Mouse (Mus musculus): ENCODE measurements around the gene Ece2.
A peak's percentile ranks its signal among the peaks of the same experiment; 100 is the strongest.
"Not testable (repeated sequence)": the region's sequence is repeated elsewhere in the genome, so short reads cannot be mapped to it uniquely, and the experiment has no call there.

The Ece2 gene

GRCm38 (mm10) chr16:20643911-20644310 lies 14.3 kb downstream of the Ece2 start:
- Histone ChIP-seq H3K4me1 (replicated peaks; ENCODE audit: low read depth, low read length) (0 out of 2 replicates have a peak, but pooled peaks cover 9% of the 10 kb centered on the region), H3K36me3 (ENCODE audit: insufficient read depth, low read length) (peaks cover 23% of the 10 kb centered on the region), H3K27me3 (ENCODE audit: insufficient read depth, low read length) (no peaks in the 10 kb centered on the region), H3K4me3 (replicated peaks; ENCODE audit: low read length) (no peak overlapping the region), H3K9me3 (ENCODE audit: low read length) (no peaks in the 10 kb centered on the region)
- TF ChIP-seq CTCF (conservative IDR thresholded peaks at IDR 0.05; ENCODE audit: low read length) (no peak), NANOG (IDR thresholded peaks at IDR 0.05; ENCODE audit: borderline replicate concordance, low read length) (no peak), POU5F1 (IDR thresholded peaks at IDR 0.05; ENCODE audit: borderline replicate concordance, low read length) (no peak)

- H3K36me3 ChIP-seq (ENCODE audit: insufficient read depth, low read length) = peaks cover 39% of the 10 kb centered on the region
- TF ChIP-seq NANOG (IDR thresholded peaks at IDR 0.05; ENCODE audit: borderline replicate concordance, low read length) = no peak
- H3K9me3 ChIP-seq (ENCODE audit: low read length) = no peaks in the 10 kb centered on the region
- peaks cover 23% of the 10 kb centered on the region for H3K4me1 ChIP-seq (replicated peaks; ENCODE audit: low read depth, low read length)
- H3K4me3 ChIP-seq (replicated peaks; ENCODE audit: low read length) = peak within 1 kb of the TSS; percentile 97
- H3K27me3 ChIP-seq (ENCODE audit: insufficient read depth, low read length) = no peaks in the 10 kb centered on the region
These were observed 21.7 kb downstream of the Ece2 start, which contains the start of gene Psmd2 for GRCm38 (mm10) chr16:20651076-20651946. Psmd2 (plus strand) TSS chr16:20651652.

GRCm38 (mm10) chr16:20651947-20652310 lies 22.3 kb downstream of the Ece2 start:
- H3K4me3 ChIP-seq (replicated peaks; ENCODE audit: low read length) = peak overlapping the region; percentile 97
- H3K36me3 ChIP-seq (ENCODE audit: insufficient read depth, low read length) = peaks cover 45% of the 10 kb centered on the region
- no peak for TF ChIP-seq POU5F1 (IDR thresholded peaks at IDR 0.05; ENCODE audit: borderline replicate concordance, low read length)
- TF ChIP-seq NANOG (IDR thresholded peaks at IDR 0.05; ENCODE audit: borderline replicate concordance, low read length) = no peak
- TF ChIP-seq CTCF (conservative IDR thresholded peaks at IDR 0.05; ENCODE audit: low read length) = no peak
- H3K27me3 ChIP-seq (ENCODE audit: insufficient read depth, low read length) = no peaks in the 10 kb centered on the region
- no peaks in the 10 kb centered on the region for H3K9me3 ChIP-seq (ENCODE audit: low read length)
- peaks cover 23% of the 10 kb centered on the region for H3K4me1 ChIP-seq (replicated peaks; ENCODE audit: low read depth, low read length)

- H3K27me3 ChIP-seq (ENCODE audit: insufficient read depth, low read length) = no peaks in the 10 kb centered on the region
- H3K4me3 ChIP-seq (replicated peaks; ENCODE audit: low read length) = no peak overlapping the region
- H3K36me3 ChIP-seq (ENCODE audit: insufficient read depth, low read length) = peaks cover 59% of the 10 kb centered on the region
- H3K4me1 ChIP-seq (replicated peaks; ENCODE audit: low read depth, low read length) = peaks cover 24% of the 10 kb centered on the region
- TF ChIP-seq CTCF (conservative IDR thresholded peaks at IDR 0.05; ENCODE audit: low read length) (peak; percentile 23), POU5F1 (IDR thresholded peaks at IDR 0.05; ENCODE audit: borderline replicate concordance, low read length) (no peak)
- no peaks in the 10 kb centered on the region for H3K9me3 ChIP-seq (ENCODE audit: low read length)
These were observed 23.7 kb downstream of the Ece2 start for GRCm38 (mm10) chr16:20653315-20653714.

- TF ChIP-seq CTCF (conservative IDR thresholded peaks at IDR 0.05; ENCODE audit: low read length) (no peak), NANOG (IDR thresholded peaks at IDR 0.05; ENCODE audit: borderline replicate concordance, low read length) (no peak), POU5F1 (IDR thresholded peaks at IDR 0.05; ENCODE audit: borderline replicate concordance, low read length) (no peak)
- Histone ChIP-seq H3K9me3 (ENCODE audit: low read length) (no peaks in the 10 kb centered on the region), H3K4me3 (replicated peaks; ENCODE audit: low read length) (no peak overlapping the region), H3K27me3 (ENCODE audit: insufficient read depth, low read length) (no peaks in the 10 kb centered on the region), H3K4me1 (replicated peaks; ENCODE audit: low read depth, low read length) (peaks cover 13% of the 10 kb centered on the region), H3K36me3 (ENCODE audit: insufficient read depth, low read length) (peaks cover 100% of the 10 kb centered on the region)
These were observed 28.0 kb downstream of the Ece2 start for GRCm38 (mm10) chr16:20657661-20658060.

- H3K9me3 ChIP-seq (ENCODE audit: low read length); H3K4me3 ChIP-seq (replicated peaks; ENCODE audit: low read length); H3K27me3 ChIP-seq (ENCODE audit: insufficient read depth, low read length): not testable (repeated sequence)
- Histone ChIP-seq H3K4me1 (replicated peaks; ENCODE audit: low read depth, low read length) (peaks cover 41% of the 10 kb centered on the region), H3K36me3 (ENCODE audit: insufficient read depth, low read length) (peaks cover 18% of the 10 kb centered on the region)
These were observed 38.4 kb downstream of the Ece2 start, which contains the start of gene Eif4g1 for GRCm38 (mm10) chr16:20668013-20668412. Eif4g1 (plus strand) TSS chr16:20668313.

- Histone ChIP-seq H3K4me3 (replicated peaks; ENCODE audit: low read length) (no peak overlapping the region), H3K27me3 (ENCODE audit: insufficient read depth, low read length) (no peaks in the 10 kb centered on the region), H3K9me3 (ENCODE audit: low read length) (no peaks in the 10 kb centered on the region), H3K4me1 (replicated peaks; ENCODE audit: low read depth, low read length) (peaks cover 39% of the 10 kb centered on the region), H3K36me3 (ENCODE audit: insufficient read depth, low read length) (peaks cover 15% of the 10 kb centered on the region)
- TF ChIP-seq POU5F1 (IDR thresholded peaks at IDR 0.05; ENCODE audit: borderline replicate concordance, low read length) (no peak), NANOG (IDR thresholded peaks at IDR 0.05; ENCODE audit: borderline replicate concordance, low read length) (no peak), CTCF (conservative IDR thresholded peaks at IDR 0.05; ENCODE audit: low read length) (no peak)
These were observed 40.7 kb downstream of the Ece2 start for GRCm38 (mm10) chr16:20670291-20670690.

GRCm38 (mm10) chr16:20671886-20672285 lies 42.3 kb downstream of the Ece2 start:
- peaks cover 31% of the 10 kb centered on the region for H3K36me3 ChIP-seq (ENCODE audit: insufficient read depth, low read length)
- peaks cover 50% of the 10 kb centered on the region for H3K4me1 ChIP-seq (replicated peaks; ENCODE audit: low read depth, low read length)
- no peaks in the 10 kb centered on the region for H3K27me3 ChIP-seq (ENCODE audit: insufficient read depth, low read length)
- TF ChIP-seq POU5F1 (IDR thresholded peaks at IDR 0.05; ENCODE audit: borderline replicate concordance, low read length) (no peak), NANOG (IDR thresholded peaks at IDR 0.05; ENCODE audit: borderline replicate concordance, low read length) (no peak), CTCF (conservative IDR thresholded peaks at IDR 0.05; ENCODE audit: low read length) (no peak)
- peak overlapping the region; percentile 95 for H3K4me3 ChIP-seq (replicated peaks; ENCODE audit: low read length)
- H3K9me3 ChIP-seq (ENCODE audit: low read length) = no peaks in the 10 kb centered on the region

GRCm38 (mm10) chr16:20672500-20672902 lies 42.9 kb downstream of the Ece2 start:
- no peak for TF ChIP-seq POU5F1 (IDR thresholded peaks at IDR 0.05; ENCODE audit: borderline replicate concordance, low read length)

More at GRCm38 (mm10) chr16:20672500-20672902, 42.9 kb downstream of the Ece2 start:
- Histone ChIP-seq H3K36me3 (ENCODE audit: insufficient read depth, low read length) (peaks cover 37% of the 10 kb centered on the region), H3K9me3 (ENCODE audit: low read length) (no peaks in the 10 kb centered on the region), H3K4me3 (replicated peaks; ENCODE audit: low read length) (peak overlapping the region; percentile 95), H3K4me1 (replicated peaks; ENCODE audit: low read depth, low read length) (peaks cover 51% of the 10 kb centered on the region), H3K27me3 (ENCODE audit: insufficient read depth, low read length) (no peaks in the 10 kb centered on the region)

Data from E14TG2a.4 (cell line).